Mouse (Mus musculus): ENCODE measurements around the gene Ccdc181.

DNA sequence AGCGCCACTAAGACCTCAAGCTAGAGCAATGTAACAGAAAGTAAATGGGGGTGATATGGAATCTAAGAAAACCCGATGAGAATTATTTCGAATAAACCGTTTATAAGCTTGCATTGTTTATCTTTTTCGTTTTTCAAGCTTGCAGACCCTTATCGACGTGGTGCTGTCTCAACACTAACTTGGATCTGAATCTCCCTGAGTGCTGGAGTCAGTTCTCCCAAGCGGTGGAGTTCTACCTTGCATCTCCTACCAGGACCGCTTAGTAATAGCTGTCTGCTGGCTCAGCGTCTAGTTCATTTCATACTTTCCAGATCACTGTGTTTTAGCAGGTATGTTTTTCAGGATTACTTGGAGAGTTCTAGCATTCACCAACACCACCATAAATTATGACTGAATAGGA, 32.5 kb downstream of the Ccdc181 start:
- no peak for TF ChIP-seq CTCF (IDR thresholded peaks at IDR 0.05; ENCODE audit: extremely low read depth, insufficient read depth, insufficient read length, insufficient replicate concordance)
- no peak for TF ChIP-seq POLR2A (IDR thresholded peaks at IDR 0.05; ENCODE audit: low read depth, low read length)
